Mouse (Mus musculus) forebrain, embryonic 12.5 days (tissue): ENCODE results near the gene Pdgfd. TPM values are rescaled to one million over a fixed set of nuclear protein-coding genes. Genes with fewer than 3 reads are reported as not detected.

Experiments used
- ATAC-seq: fragments of 200-750 bp; cut with Nextera tagmentation; 2 replicates; pipeline ENCODE4 v1.8.0; 2017; ENCODE audit warnings: moderate TSS enrichment; ENCODE audit not compliant: low FRiP score
- H3K27ac ChIP-seq: fragments of 300-500 bp; sonication (generic); 2 replicates; pipeline ENCODE4 v1.5.1; 2016; ENCODE audit warnings: mild to moderate bottlenecking
- H3K27me3 ChIP-seq: fragments of 300-500 bp; sonication (generic); 2 replicates; pipeline ENCODE4 v1.6.1; 2016; ENCODE audit warnings: mild to moderate bottlenecking
- H3K36me3 ChIP-seq: fragments of 300-500 bp; sonication (generic); replicated peaks from 2 replicates; pipeline ENCODE4 v1.6.1; 2016; ENCODE audit warnings: mild to moderate bottlenecking
- H3K4me1 ChIP-seq: fragments of 300-500 bp; sonication (generic); 2 replicates; pipeline ENCODE4 v1.6.1; 2016
- H3K4me2 ChIP-seq: fragments of 300-500 bp; sonication (generic); 2 replicates; pipeline ENCODE4 v1.6.1; 2016; ENCODE audit warnings: mild to moderate bottlenecking, moderate library complexity
- H3K4me3 ChIP-seq: fragments of 300-500 bp; sonication (generic); replicated peaks from 2 replicates; pipeline ENCODE4 v1.5.1; 2016; ENCODE audit warnings: mild to moderate bottlenecking
- H3K9ac ChIP-seq: fragments of 300-500 bp; sonication (generic); 2 replicates; pipeline ENCODE4 v1.6.1; 2016; ENCODE audit warnings: mild to moderate bottlenecking
- H3K9me3 ChIP-seq: fragments of 300-500 bp; sonication (generic); 2 replicates; pipeline ENCODE4 v1.6.1; 2016
- WGBS: fragments of 180-500 bp; shearing (Covaris S2); methylation state at CpG from one replicate; pipeline ENCODE4 v1.1.7; 2016; 5-methylcytosine and 5-hydroxymethylcytosine counted together
- polyA plus RNA-seq: library from polyadenylated mRNA; unstranded; fragments of >200 nt; fragmentation: Nextera tagmentation; extraction: Ambion mirVana; gene quantifications from 2 replicates; pipeline ENCODE4 v1.2.1, GENCODE M21; 2016

Gene Pdgfd
- polyA plus RNA-seq, 1 experiment from 2014 or later, result 2.9 TPM

DNA sequence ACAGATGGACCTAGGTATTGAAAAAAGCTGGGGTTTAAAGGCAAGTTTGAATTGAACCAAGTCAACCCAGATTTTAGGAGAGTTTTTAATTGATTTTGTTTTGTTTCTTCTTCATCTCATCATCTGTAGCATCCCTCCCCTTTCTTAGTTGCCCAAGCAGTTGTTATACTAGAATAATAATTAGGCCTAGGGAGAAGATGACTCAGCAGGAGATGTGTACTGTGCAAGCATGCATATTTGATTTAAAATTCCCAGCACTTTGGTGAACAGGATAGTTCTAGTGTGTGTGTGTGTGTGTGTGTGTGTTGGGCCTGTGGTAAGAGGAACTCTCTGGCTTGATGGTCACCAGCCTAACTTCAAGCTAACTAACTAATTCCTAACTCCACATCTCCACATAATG is 88.7 kb downstream of the Pdgfd start:
- Histone ChIP-seq H3K4me2 (no peak overlapping the region), H3K9me3 (no peaks in the 10 kb centered on the region), H3K36me3 (no peaks in the 10 kb centered on the region), H3K4me1 (no peaks in the 10 kb centered on the region), H3K27ac (no peak overlapping the region), H3K4me3 (no peak overlapping the region), H3K27me3 (no peaks in the 10 kb centered on the region), H3K9ac (no peak overlapping the region)
- ATAC-seq, result no peak

DNA sequence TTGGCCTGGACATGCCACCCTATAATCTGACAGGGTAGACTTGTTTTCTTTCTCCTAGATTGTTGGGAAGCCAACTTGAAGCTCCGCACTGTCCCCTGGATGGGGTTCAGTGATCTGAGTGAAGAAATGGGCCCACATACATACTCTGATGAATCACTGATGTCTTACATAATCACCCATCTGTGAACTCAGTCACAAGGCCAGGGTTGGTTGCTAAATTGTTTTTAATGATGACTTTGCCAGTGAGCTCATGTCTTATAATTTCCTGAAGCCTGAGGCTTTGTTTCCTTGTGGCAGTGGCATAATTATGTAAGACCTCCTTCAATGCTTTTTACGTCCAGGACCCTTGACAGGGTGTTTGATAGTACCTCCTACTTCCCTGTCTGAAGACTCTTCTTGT is 96.4 kb downstream of the Pdgfd start:
- Histone ChIP-seq H3K4me2 (no peak overlapping the region), H3K4me3 (no peak overlapping the region), H3K36me3 (no peaks in the 10 kb centered on the region), H3K27ac (no peak overlapping the region), H3K4me1 (no peaks in the 10 kb centered on the region), H3K27me3 (no peaks in the 10 kb centered on the region), H3K9ac (no peak overlapping the region), H3K9me3 (no peaks in the 10 kb centered on the region)
- WGBS, result 84% methylated on average over 2 of the region's 2 CpGs
- no peak for ATAC-seq

DNA sequence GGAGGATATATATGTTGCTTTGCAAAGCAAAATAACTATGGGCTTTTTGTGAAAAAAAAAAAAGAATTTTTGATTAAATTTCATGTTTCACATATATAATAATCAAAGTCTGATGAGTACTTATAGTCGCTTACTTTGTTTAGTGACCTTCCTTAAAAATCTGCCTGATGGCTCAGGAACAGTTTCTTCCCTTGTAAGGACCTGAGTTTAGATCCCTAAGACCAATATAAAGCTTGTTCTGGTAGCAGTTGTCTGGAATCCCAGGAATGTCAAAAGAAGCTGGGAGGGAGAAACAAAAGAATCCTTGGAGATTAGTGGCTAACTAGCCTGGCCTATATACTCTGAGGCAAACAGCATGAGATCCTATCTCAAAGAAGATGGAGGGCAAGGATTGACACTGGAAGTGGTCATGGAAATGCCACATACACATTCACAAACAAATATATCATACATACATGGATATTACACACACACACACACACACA is 101.5 kb downstream of the Pdgfd start, which contains the start of gene Ddi1:
Ddi1 (minus strand) TSS at position 51 of the 485 bp plus-strand sequence.
- H3K4me1 ChIP-seq, result no peaks in the 10 kb centered on the region
- no peaks in the 10 kb centered on the region for H3K27me3 ChIP-seq
- no peak within 1 kb of the TSS for H3K9ac ChIP-seq
- no peak within 1 kb of the TSS for H3K4me2 ChIP-seq
- 50% methylated on average over 1 of the region's 1 CpGs for WGBS
- no peak within 1 kb of the TSS for H3K27ac ChIP-seq
- no peaks in the 10 kb centered on the region for H3K36me3 ChIP-seq
- H3K4me3 ChIP-seq, result no peak within 1 kb of the TSS
- ATAC-seq, result no peak
- no peaks in the 10 kb centered on the region for H3K9me3 ChIP-seq

- Histone ChIP-seq H3K4me1 (no peaks in the 10 kb centered on the region), H3K9me3 (no peaks in the 10 kb centered on the region), H3K36me3 (no peaks in the 10 kb centered on the region), H3K9ac (no peak overlapping the region), H3K27ac (no peak overlapping the region), H3K27me3 (no peaks in the 10 kb centered on the region), H3K4me3 (no peak overlapping the region), H3K4me2 (no peak overlapping the region)
- no peak for ATAC-seq
- 87% methylated on average over 1 of the region's 1 CpGs for WGBS
These were observed 108.0 kb downstream of the Pdgfd start for GRCm38 (mm10) chr9:6276395-6276794.

DNA sequence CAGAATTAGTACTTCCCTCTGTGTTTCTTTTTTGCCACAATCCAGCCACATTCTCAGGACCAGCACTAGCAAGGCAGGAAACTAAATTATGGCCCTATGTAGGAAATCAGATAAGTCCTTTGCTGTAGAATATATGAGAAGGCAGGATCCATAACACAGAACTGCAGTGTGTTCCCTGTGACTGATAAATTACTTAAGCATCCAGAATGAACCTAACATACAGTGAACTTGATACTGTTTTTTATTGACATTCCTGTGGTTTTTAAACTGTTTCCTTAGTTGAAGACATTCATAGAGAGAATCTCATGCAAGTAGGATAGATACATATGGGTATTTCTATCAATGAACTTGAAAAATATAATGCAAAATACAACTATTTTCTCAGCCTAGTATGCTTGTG is 109.1 kb downstream of the Pdgfd start:
- no peaks in the 10 kb centered on the region for H3K36me3 ChIP-seq
- no peaks in the 10 kb centered on the region for H3K4me1 ChIP-seq
- H3K4me3 ChIP-seq, result no peak overlapping the region
- H3K9me3 ChIP-seq, result no peaks in the 10 kb centered on the region
- no peaks in the 10 kb centered on the region for H3K27me3 ChIP-seq
- no peak overlapping the region for H3K4me2 ChIP-seq
- H3K27ac ChIP-seq, result no peak overlapping the region
- no peak for ATAC-seq
- H3K9ac ChIP-seq, result no peak overlapping the region

DNA sequence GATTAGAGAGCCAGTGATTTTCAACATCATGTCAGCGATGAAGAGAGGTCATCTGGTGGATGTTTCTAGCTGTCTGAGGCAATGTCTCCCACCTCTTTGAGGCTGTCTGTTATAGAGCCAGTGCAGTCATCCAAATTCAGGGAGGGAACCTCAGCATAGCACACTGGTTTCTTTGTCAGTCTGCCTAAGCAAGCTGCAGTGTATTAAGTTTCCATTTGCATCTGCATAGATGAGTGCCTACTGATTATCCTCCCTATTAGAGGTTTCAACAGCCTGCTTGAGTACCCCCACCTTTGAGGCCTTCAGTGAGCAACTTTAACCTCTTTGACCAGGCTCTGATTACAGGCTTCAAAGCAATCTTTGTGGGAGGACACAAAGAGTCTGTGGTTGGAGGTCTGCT is 118.4 kb downstream of the Pdgfd start:
- no peaks in the 10 kb centered on the region for H3K9me3 ChIP-seq
- no peaks in the 10 kb centered on the region for H3K36me3 ChIP-seq
- no peak overlapping the region for H3K9ac ChIP-seq
- WGBS, result 17% methylated on average over 1 of the region's 1 CpGs
- H3K4me2 ChIP-seq, result no peak overlapping the region
- ATAC-seq, result peak; percentile 82
- H3K4me1 ChIP-seq, result peaks cover 13% of the 10 kb centered on the region
- H3K4me3 ChIP-seq, result no peak overlapping the region
- no peaks in the 10 kb centered on the region for H3K27me3 ChIP-seq
- no peak overlapping the region for H3K27ac ChIP-seq

DNA sequence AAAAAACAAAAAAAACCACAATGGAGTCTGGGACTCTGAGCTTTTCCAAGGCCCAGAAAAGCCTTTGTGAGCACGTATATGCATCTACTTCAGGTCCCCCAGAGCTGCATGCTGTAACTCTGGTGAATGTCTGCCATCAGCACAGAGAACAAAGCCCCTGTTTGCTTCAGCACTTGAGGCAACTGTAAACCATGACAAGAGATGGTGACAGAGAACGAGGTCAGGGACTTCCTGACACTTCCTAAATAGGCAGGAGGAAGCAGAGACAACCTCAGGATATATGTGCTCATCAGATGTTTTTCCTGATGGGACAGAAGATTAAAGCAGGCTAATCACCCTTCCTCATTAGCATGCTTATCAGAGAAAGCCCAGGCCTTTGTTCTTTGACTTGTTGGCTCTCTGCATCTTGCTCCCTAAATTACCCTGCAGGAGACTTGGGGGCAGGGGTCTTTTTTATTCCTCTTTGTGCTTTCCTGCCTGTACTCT is 120.9 kb downstream of the Pdgfd start:
- H3K9me3 ChIP-seq, result no peaks in the 10 kb centered on the region
- ATAC-seq, result 0 out of 2 replicates have a peak, but pooled peaks have one; percentile 27
- WGBS, result 3% methylated on average over 2 of the region's 2 CpGs
- H3K4me2 ChIP-seq, result no peak overlapping the region
- no peak overlapping the region for H3K4me3 ChIP-seq
- peaks cover 13% of the 10 kb centered on the region for H3K4me1 ChIP-seq
- H3K36me3 ChIP-seq, result no peaks in the 10 kb centered on the region
- no peak overlapping the region for H3K27ac ChIP-seq
- no peaks in the 10 kb centered on the region for H3K27me3 ChIP-seq
- H3K9ac ChIP-seq, result no peak overlapping the region

GRCm38 (mm10) chr9:6298547-6298946 is 130.2 kb downstream of the Pdgfd start:
- 58% methylated on average over 2 of the region's 2 CpGs for WGBS
- Histone ChIP-seq H3K9me3 (no peaks in the 10 kb centered on the region), H3K9ac (no peak overlapping the region), H3K4me2 (no peak overlapping the region), H3K4me1 (peaks cover 3% of the 10 kb centered on the region; the same call in 1 of the 2 replicates), H3K4me3 (no peak overlapping the region), H3K27ac (no peak overlapping the region), H3K27me3 (no peaks in the 10 kb centered on the region), H3K36me3 (no peaks in the 10 kb centered on the region)
- ATAC-seq, result no peak; the same call in 1 of the 2 replicates

DNA sequence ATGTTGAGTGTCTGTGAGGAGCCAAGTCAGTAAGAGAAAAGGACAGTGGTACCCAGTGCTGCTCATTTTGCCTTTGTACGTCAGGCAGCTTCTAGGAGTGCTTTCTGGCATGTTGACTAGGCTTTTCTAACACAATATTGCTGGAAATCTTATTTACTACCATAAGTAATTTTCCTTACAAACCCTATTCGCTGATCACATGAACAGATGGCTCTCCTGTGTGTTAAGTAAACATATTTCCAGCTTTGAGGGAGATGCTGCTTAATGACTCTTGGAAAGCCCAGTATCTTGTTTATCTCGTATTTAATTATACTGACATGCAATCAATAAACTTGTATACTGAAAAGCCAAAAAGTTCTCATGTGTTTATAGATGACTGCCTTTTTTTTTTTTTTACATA is 133.7 kb downstream of the Pdgfd start:
- Histone ChIP-seq H3K4me3 (no peak overlapping the region), H3K27me3 (no peaks in the 10 kb centered on the region), H3K9me3 (no peaks in the 10 kb centered on the region), H3K27ac (no peak overlapping the region), H3K9ac (no peak overlapping the region), H3K4me1 (peaks cover 3% of the 10 kb centered on the region; the same call in 1 of the 2 replicates), H3K4me2 (no peak overlapping the region), H3K36me3 (no peaks in the 10 kb centered on the region)
- no peak for ATAC-seq
- 77% methylated on average over 3 of the region's 3 CpGs for WGBS

DNA sequence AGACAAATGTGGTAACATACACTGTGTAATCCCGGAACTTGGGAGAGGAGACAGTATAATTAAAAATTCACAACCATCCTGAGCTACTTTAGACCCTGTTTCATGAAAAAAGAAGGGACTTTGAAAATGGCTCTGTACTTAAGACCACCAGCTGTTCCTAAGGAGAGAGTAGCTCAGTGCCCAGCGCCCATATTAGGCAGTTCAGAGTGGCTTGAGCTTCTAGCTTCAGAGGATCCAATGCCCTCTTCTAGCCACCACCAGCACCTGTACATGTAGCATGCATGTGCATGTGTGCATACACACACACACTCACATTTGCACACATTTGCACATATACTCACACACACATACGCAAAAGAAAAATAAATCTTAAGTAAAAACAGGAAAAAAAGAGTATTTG is 136.2 kb downstream of the Pdgfd start:
- no peaks in the 10 kb centered on the region for H3K27me3 ChIP-seq
- WGBS, result 90% methylated on average over 3 of the region's 3 CpGs
- no peaks in the 10 kb centered on the region for H3K4me1 ChIP-seq
- H3K4me2 ChIP-seq, result no peak overlapping the region
- H3K9me3 ChIP-seq, result no peaks in the 10 kb centered on the region
- no peak for ATAC-seq
- no peak overlapping the region for H3K4me3 ChIP-seq
- H3K36me3 ChIP-seq, result no peaks in the 10 kb centered on the region
- H3K9ac ChIP-seq, result no peak overlapping the region
- no peak overlapping the region for H3K27ac ChIP-seq

- WGBS, result 93% methylated on average over 3 of the region's 3 CpGs
- H3K9ac ChIP-seq, result no peak overlapping the region
- no peak overlapping the region for H3K4me3 ChIP-seq
- no peaks in the 10 kb centered on the region for H3K9me3 ChIP-seq
- H3K4me1 ChIP-seq, result no peaks in the 10 kb centered on the region
- H3K27me3 ChIP-seq, result no peaks in the 10 kb centered on the region
- no peaks in the 10 kb centered on the region for H3K36me3 ChIP-seq
- ATAC-seq, result no peak
- H3K4me2 ChIP-seq, result no peak overlapping the region
- no peak overlapping the region for H3K27ac ChIP-seq
These were observed 137.5 kb downstream of the Pdgfd start for GRCm38 (mm10) chr9:6305847-6306246.

DNA sequence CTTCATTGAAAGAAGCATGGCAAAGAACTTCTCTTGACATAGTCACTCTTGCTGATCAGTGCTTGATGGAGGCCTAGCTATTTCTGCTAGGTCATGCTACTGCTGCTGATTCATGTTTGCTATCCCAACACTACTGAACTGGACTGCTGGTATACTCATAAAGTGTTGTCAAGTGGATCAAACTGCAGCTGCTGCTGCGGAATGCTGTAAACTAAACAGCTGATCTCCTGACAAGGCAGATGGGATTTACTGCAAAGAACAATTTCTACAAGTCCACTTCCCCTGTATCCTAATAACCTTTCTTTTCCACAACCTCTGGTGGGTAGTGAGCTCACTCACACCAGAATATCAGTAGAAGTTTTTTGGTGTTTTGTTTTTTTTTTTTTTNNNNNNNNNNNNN is 148.7 kb downstream of the Pdgfd start:
- whole genome bisulfite sequencing, result 83% methylated on average over 1 of the region's 1 CpGs
- no peak overlapping the region for H3K9ac ChIP-seq
- H3K4me1 ChIP-seq, result no peaks in the 10 kb centered on the region
- H3K36me3 ChIP-seq, result no peaks in the 10 kb centered on the region
- no peak overlapping the region for H3K27ac ChIP-seq
- H3K9me3 ChIP-seq, result no peaks in the 10 kb centered on the region
- no peak overlapping the region for H3K4me3 ChIP-seq
- ATAC-seq, result no peak
- no peaks in the 10 kb centered on the region for H3K27me3 ChIP-seq
- no peak overlapping the region for H3K4me2 ChIP-seq

DNA sequence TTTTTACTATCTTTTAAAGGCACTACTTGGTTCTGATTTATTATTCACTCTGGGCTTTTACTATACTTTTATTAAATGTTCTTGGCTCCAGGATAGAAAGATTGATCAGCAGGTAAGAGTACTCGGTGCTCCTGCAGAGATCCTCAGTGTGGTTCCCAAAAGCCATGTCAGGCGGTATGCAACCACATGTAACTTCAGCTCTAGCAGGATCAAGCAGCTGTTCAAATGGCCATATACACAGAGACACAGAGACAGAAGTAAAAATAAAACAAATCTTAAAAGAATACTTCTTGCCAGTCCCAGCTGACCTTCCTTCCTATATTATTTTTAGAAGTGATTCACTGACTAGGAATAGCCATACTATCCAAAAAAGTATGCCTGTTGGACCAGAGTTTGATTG is 157.0 kb downstream of the Pdgfd start:
- Histone ChIP-seq H3K9ac (no peak overlapping the region), H3K27me3 (no peaks in the 10 kb centered on the region), H3K4me1 (no peaks in the 10 kb centered on the region), H3K4me3 (no peak overlapping the region), H3K27ac (no peak overlapping the region), H3K36me3 (no peaks in the 10 kb centered on the region), H3K4me2 (no peak overlapping the region), H3K9me3 (no peaks in the 10 kb centered on the region)
- 88% methylated on average over 2 of the region's 2 CpGs for WGBS
- no peak for ATAC-seq
